Mouse (Mus musculus) heart, adult 2 months (tissue): ENCODE data around the gene Btbd2.
A peak's percentile ranks its signal among the peaks of the same experiment; 100 is the strongest.

ENCODE experiments used
- CTCF ChIP-seq: fragments of 200-600 bp; IDR thresholded peaks from 2 replicates; pipeline ENCODE4 v1.8.1; 2022; ENCODE audit warnings: antibody characterized with exemption, mild to moderate bottlenecking, moderate library complexity
- EP300 ChIP-seq: fragments of 200-500 bp; IDR thresholded peaks from 2 replicates; pipeline ENCODE4 v1.6.1; 2011; ENCODE audit warnings: low read depth, low read length, control low read depth; ENCODE audit not compliant: insufficient read depth
- POLR2A ChIP-seq: fragments of 200-500 bp; IDR thresholded peaks from 2 replicates; pipeline ENCODE4 v1.6.1; 2011; ENCODE audit warnings: mild to moderate bottlenecking, low read depth, low read length, control low read depth; ENCODE audit not compliant: insufficient read depth

- TF ChIP-seq EP300 (peak; percentile 70; the same call in 1 of the 2 replicates), POLR2A (peak; percentile 69), CTCF (no peak)
These were observed 575 bp downstream of the Btbd2 start for GRCm38 (mm10) chr10:80656130-80656862.
